ENCODE assay signal across 9 mouse cellular contexts in the genomic region with DNA sequence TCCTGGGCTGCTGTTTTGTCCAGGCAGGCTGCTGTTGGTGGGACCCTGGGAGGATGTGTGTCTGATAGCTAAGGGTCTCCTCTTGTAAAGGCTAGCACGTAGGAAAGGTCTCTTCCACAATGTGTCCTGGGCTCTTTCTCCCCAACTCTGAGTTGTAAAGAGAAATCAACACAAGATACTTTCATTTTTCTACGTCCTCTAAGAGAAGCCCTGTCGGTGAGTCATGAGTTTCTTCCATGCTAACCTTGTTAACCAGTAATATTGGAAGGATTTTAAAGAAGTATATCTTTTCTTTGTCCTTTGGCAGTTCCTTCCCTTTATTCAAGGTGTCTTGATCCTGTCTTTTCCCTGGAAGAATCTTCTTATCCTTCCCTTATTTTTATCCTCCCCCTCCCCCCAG. TPM values are rescaled to one million over a fixed set of nuclear protein-coding genes. Genes with fewer than 3 reads are reported as not detected.
DNase-seq lines count a peak whose midpoint lies in the region; ATAC-seq and TF ChIP-seq lines count a peak whose summit lies in the region.
"Had no signal": no experiment of that assay in that cellular context is flagged by ENCODE, and none has a peak within 500 bp of the region (broad histone marks: within the 10 kb centered on the region; RNA-seq: fewer than 3 reads in every experiment).

No protein-coding gene starts in this region.

- H3K4me3 ChIP-seq in heart, postnatal 0 days (ENCODE audit: low read depth, low read length), result no peak overlapping the region
- H3K4me3 ChIP-seq in midbrain, embryonic 10.5 days, result no peak overlapping the region
- H3K4me3 ChIP-seq in midbrain, embryonic 11.5 days (ENCODE audit: low read depth, low read length), result no peak overlapping the region
- no peak overlapping the region for H3K4me3 ChIP-seq in limb, embryonic 13.5 days

- no peak for ATAC-seq in heart, postnatal 0 days (ENCODE audit: insufficient read depth, low read depth)
- ATAC-seq in midbrain, embryonic 11.5 days (ENCODE audit: low FRiP score), result no peak
- ATAC-seq in limb, embryonic 13.5 days (ENCODE audit: low FRiP score, low read depth), result no peak

- no peaks in the 10 kb centered on the region for H3K36me3 ChIP-seq in heart, postnatal 0 days (replicated peaks; ENCODE audit: control insufficient read depth, insufficient read depth, low read length)
- peaks cover 30% of the 10 kb centered on the region for H3K36me3 ChIP-seq in midbrain, embryonic 10.5 days
- no peaks in the 10 kb centered on the region for H3K36me3 ChIP-seq in midbrain, embryonic 11.5 days (ENCODE audit: control insufficient read depth, insufficient read depth, low read length)
- peaks cover 27% of the 10 kb centered on the region for H3K36me3 ChIP-seq in limb, embryonic 13.5 days

- H3K9ac ChIP-seq in heart, postnatal 0 days (replicated peaks; ENCODE audit: low read depth, low read length), result no peak overlapping the region
- no peak overlapping the region for H3K9ac ChIP-seq in midbrain, embryonic 11.5 days (ENCODE audit: low read length)
- H3K9ac ChIP-seq in limb, embryonic 13.5 days, result peak overlapping the region; percentile 48; the same call in 1 of the 2 replicates

- TF ChIP-seq EP300 in heart, postnatal 0 days (IDR thresholded peaks at IDR 0.05; ENCODE audit: low read depth), result no peak

- DNase-seq in heart, postnatal 0 days (ENCODE audit: low spot score), result no peak
- DNase-seq in heart, adult 8-10 months (ENCODE audit: low spot score), result no peak
- no peak for DNase-seq in midbrain, embryonic 10.5 days (ENCODE audit: low spot score)
- no peak for DNase-seq in midbrain, embryonic 11.5 days (ENCODE audit: low spot score, missing footprints)
- no peak for DNase-seq in thymus, postnatal 4 days
- no peak for DNase-seq in T-cell, adult 2 months (ENCODE audit: low spot score)
- DNase-seq: cerebellum, postnatal 14 days; kidney, postnatal 36 days had no signal

- H3K27me3 ChIP-seq in heart, postnatal 0 days (ENCODE audit: control insufficient read depth, insufficient read depth, low read length), result no peaks in the 10 kb centered on the region
- no peaks in the 10 kb centered on the region for H3K27me3 ChIP-seq in midbrain, embryonic 10.5 days (ENCODE audit: low read depth, poor library complexity, severe bottlenecking)
- no peaks in the 10 kb centered on the region for H3K27me3 ChIP-seq in midbrain, embryonic 11.5 days (ENCODE audit: control insufficient read depth, insufficient read depth, low read length)
- H3K27me3 ChIP-seq in limb, embryonic 13.5 days, result no peaks in the 10 kb centered on the region

- 0 out of 2 replicates have a peak overlapping the region, but pooled peaks have one; percentile 74 for H3K27ac ChIP-seq in heart, postnatal 0 days (ENCODE audit: low read depth)
- peak overlapping the region; percentile 46; the same call in 1 of the 2 replicates for H3K27ac ChIP-seq in midbrain, embryonic 10.5 days (replicated peaks)
- no peak overlapping the region for H3K27ac ChIP-seq in midbrain, embryonic 11.5 days (ENCODE audit: low read depth, low read length)
- peak overlapping the region; percentile 83 for H3K27ac ChIP-seq in limb, embryonic 13.5 days

- TF ChIP-seq CTCF in heart, postnatal 0 days (IDR thresholded peaks at IDR 0.05; ENCODE audit: low read depth), result no peak

- H3K4me2 ChIP-seq in heart, postnatal 0 days (ENCODE audit: low read depth, low read length), result no peak overlapping the region
- H3K4me2 ChIP-seq in midbrain, embryonic 11.5 days, result no peak overlapping the region
- H3K4me2 ChIP-seq in limb, embryonic 13.5 days (replicated peaks), result peak overlapping the region; percentile 17; the same call in 1 of the 2 replicates

- peaks cover 48% of the 10 kb centered on the region for H3K4me1 ChIP-seq in heart, postnatal 0 days (ENCODE audit: control insufficient read depth, insufficient read depth)
- peaks cover 64% of the 10 kb centered on the region for H3K4me1 ChIP-seq in midbrain, embryonic 10.5 days
- H3K4me1 ChIP-seq in midbrain, embryonic 11.5 days (ENCODE audit: control insufficient read depth, insufficient read depth, low read length), result peaks cover 13% of the 10 kb centered on the region
- peaks cover 54% of the 10 kb centered on the region for H3K4me1 ChIP-seq in limb, embryonic 13.5 days

- no peaks in the 10 kb centered on the region for H3K9me3 ChIP-seq in heart, postnatal 0 days (replicated peaks; ENCODE audit: control insufficient read depth, low read length)
- no peaks in the 10 kb centered on the region for H3K9me3 ChIP-seq in midbrain, embryonic 10.5 days (replicated peaks)
- H3K9me3 ChIP-seq in midbrain, embryonic 11.5 days (ENCODE audit: control insufficient read depth, low read length), result no peaks in the 10 kb centered on the region
- no peaks in the 10 kb centered on the region for H3K9me3 ChIP-seq in limb, embryonic 13.5 days

- 65% methylated on average over 3 of the region's 3 CpGs for WGBS in heart, postnatal 0 days
- WGBS in midbrain, embryonic 10.5 days, result 54% methylated on average over 3 of the region's 3 CpGs
- WGBS in midbrain, embryonic 11.5 days, result 58% methylated on average over 3 of the region's 3 CpGs
- 63% methylated on average over 3 of the region's 3 CpGs for WGBS in limb, embryonic 13.5 days

RNA-seq across cellular contexts. Expression of a gene that starts 9.6 kb away (rescaled TPM):
- 27.2 and 33.0 TPM in 2 replicates for total RNA-seq in heart, postnatal 0 days (2014; rRNA removed; ENCODE audit: low replicate concordance)
- polyA plus RNA-seq in heart, postnatal 0 days (2015; fragmentation: Nextera tagmentation; extraction: Ambion mirVana), result 20.3 and 21.8 TPM in 2 replicates
- total RNA-seq in heart, adult 8-10 months (2022), result 10 to 100 TPM; 16.4 to 20.6 (median 19.2) TPM
- 45.0 and 46.3 TPM in 2 replicates for polyA plus RNA-seq in midbrain, embryonic 10.5 days (2016; fragmentation: Nextera tagmentation; extraction: Ambion mirVana)
- polyA plus RNA-seq in midbrain, embryonic 11.5 days (2014; fragmentation: Nextera tagmentation; extraction: Ambion mirVana), result 40.2 and 42.7 TPM in 2 replicates
- 34.4 and 35.7 TPM in 2 replicates for polyA plus RNA-seq in limb, embryonic 13.5 days (2015; fragmentation: Nextera tagmentation; extraction: Ambion mirVana)

RNA-seq across cellular contexts. Expression of a gene that starts 25.8 kb away (rescaled TPM):
- total RNA-seq in heart, postnatal 0 days (2014; rRNA removed; ENCODE audit: low replicate concordance), result 5.7 and 13.1 TPM in 2 replicates
- polyA plus RNA-seq in heart, postnatal 0 days (2015; fragmentation: Nextera tagmentation; extraction: Ambion mirVana), result 4.0 and 5.1 TPM in 2 replicates
- total RNA-seq in heart, adult 8-10 months (2022), result 1 to 10 TPM; 3.8 to 6.2 (median 4.7) TPM
- polyA plus RNA-seq in midbrain, embryonic 10.5 days (2016; fragmentation: Nextera tagmentation; extraction: Ambion mirVana), result 14.1 and 14.3 TPM in 2 replicates
- polyA plus RNA-seq in midbrain, embryonic 11.5 days (2014; fragmentation: Nextera tagmentation; extraction: Ambion mirVana), result 5.5 and 5.9 TPM in 2 replicates
- 15.6 and 15.8 TPM in 2 replicates for polyA plus RNA-seq in limb, embryonic 13.5 days (2015; fragmentation: Nextera tagmentation; extraction: Ambion mirVana)
